Mouse (Mus musculus): Measurements from ENCODE around the gene Fads2.

Gene Fads2

DNA sequence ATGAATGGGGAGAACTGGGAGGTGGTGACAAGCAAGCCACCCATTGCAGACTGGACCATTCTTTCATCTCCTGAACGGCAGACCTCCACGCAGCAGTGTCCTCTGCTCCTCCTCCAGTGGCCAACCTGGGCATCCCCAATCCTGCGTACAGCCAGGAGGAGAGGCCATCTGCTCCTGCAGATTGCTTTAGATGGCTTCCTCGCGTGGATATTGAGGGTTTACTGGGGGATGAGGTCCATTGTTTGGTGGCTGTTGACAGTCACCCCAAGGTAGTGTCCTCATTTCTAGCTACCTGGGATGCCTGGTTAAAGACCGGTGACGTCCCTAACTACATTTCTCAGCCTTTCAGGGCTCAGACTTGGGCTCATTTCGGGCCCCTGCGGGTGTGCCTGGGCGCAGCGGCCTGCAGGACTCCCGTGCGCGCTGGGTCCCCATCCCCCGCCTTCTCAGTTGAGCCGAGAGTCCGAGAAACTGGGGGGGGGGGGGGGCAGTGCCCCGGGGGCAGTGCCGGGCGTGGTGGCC is 60.6 kb downstream of the Fads2 start:
- no peak for DNase-seq

DNA sequence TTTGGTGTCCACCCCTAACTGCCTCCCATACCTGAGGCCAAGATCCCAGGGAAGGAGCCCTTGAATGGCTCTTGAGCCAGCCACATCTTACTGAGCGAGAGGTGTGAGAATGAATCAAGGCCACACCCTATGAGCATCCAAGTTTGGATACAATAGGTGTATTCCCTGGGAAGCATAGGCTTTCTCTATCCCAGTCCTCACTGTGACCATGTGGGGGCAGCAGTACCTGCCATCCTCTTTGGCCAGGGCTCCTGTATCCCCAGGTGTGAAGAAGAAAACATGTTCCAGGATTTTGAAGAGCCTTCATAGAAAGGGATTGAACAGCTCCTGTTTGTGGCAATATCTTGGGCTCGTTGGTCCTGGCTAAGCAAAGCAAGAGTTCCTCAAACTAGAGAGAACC is 61.9 kb downstream of the Fads2 start:
- peak; percentile 22 for DNase-seq

GRCm38 (mm10) chr19:10038910-10039309 is 62.6 kb downstream of the Fads2 start:
- DNase-seq = no peak

GRCm38 (mm10) chr19:10038364-10038763 is 63.2 kb downstream of the Fads2 start:
- no peak for DNase-seq

DNA sequence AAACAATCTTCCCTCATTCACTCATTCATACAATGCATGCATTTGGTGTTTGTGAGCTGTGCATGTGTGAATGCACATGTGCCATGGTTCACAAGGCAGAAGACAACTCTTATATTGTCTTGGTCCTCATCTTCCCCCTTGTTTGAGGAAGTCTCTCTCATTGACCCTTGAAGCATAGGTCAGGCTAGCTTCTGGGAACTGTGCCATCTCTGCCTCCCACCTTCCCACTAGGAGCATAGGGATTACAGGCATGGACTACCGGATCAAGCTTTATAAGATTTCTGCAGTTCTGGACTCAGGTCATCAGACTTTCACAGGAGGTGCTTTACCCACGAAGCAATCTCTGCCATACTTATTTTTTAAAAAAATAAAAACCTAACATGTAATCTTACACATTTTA is 64.0 kb downstream of the Fads2 start:
- no peak for DNase-seq

DNA sequence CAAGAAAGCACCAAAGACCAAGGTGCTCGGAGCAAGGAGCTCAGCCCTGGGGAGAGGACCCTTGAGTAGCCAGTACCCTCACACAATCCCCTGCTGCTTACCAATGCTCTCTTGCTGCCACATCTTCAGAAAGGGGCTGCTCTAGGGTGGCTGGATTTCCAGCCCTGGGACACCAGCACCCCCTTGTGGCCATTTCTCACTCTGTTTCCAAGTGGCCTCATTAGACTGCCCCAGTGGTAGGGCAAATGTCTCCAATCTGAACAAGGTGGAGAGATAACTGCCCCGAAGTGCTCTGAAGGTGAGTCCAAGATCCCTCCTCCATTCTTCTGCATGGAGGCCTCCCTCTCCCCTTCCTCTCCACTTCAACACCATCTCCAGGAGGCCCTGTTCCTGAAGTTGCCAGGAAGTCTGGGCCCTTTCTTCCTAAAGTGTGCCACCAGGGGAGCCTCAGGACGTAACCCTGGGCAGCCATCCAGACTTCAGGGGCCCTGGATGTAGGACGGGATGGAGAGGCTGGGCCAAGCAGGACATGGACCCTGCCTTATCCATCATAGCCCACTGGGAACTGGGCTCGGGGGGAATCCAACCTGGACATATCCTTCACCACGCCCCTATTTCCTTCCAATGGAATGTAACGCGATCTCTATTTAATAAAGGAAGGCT is 66.6 kb downstream of the Fads2 start:
- peak; percentile 86 for DNase-seq

DNA sequence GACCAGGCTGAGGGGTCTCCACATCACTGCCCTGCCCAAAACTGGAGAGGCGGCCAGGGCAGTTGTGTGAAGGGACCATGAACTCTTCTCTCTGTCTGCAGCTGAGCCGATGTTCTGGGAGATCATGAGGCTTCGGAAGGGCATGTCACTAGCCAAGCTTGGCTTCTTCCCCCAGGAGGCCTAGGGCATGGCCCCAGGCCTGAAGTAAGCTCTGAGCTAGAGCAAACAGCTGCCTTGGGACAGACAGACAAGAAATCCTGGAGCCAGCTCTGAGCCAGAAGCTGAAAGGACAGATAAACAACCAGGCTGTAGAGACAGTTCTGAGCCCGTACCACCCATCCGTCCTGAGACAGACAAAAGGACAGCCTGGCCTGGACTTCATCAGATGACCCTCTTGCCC is 67.2 kb downstream of the Fads2 start:
- DNase-seq = no peak

DNA sequence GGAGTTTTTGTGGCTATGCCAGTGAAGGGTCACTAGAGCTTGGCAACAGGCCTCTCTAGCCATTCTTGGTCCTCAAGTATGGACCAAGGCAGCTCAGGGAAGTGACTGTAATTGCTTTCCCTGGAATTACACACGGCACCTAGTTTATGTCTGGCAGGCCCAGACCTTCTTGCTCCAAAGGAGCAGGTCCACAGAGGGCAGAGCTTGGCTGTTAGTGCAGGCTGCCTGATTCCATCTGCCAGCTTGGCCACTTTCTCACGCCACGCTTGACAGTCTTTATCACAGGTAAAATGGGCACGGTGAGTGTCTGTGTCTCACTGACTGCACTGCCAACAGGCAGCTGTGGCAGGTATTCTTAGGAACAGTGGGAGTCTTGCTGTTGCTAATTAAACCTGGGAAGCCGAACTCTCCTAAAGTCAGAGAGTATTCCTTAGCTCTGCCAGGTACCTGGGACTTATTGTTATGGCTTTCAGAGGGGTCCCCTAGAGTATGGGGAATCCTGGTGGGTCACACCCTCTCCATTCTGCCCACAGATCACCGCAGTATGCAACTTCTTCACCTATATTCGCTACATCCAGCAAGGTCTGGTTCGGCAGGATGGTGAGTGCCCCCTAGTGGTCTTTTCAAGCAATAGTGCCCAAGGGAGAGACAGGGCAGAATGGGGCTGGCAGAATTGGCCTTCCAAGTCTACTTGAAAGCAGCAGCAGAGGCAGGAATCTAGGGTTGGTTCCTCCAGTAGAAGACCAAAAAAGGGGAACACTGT is 68.2 kb downstream of the Fads2 start:
- peak; percentile 66 for DNase-seq

DNA sequence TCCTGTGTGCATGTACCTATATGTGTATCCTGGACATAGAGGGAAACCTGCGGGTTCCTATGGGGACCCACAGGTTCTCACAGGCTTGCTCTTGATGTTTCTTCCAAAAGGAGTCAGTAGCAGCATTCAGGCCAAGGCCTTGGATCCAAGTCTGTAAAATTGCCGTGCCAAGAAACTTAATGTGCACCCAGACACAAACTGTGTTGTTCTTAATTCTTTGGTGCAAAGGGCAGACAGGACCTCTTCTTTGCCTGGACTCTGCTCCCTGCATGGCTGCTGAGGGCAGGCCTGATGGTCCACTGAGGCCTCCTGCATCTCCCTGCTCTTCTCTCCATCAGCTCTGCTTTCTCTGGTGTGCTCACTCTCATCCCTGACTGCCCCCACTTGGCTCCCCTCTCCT is 71.8 kb downstream of the Fads2 start:
- DNase-seq = no peak

DNA sequence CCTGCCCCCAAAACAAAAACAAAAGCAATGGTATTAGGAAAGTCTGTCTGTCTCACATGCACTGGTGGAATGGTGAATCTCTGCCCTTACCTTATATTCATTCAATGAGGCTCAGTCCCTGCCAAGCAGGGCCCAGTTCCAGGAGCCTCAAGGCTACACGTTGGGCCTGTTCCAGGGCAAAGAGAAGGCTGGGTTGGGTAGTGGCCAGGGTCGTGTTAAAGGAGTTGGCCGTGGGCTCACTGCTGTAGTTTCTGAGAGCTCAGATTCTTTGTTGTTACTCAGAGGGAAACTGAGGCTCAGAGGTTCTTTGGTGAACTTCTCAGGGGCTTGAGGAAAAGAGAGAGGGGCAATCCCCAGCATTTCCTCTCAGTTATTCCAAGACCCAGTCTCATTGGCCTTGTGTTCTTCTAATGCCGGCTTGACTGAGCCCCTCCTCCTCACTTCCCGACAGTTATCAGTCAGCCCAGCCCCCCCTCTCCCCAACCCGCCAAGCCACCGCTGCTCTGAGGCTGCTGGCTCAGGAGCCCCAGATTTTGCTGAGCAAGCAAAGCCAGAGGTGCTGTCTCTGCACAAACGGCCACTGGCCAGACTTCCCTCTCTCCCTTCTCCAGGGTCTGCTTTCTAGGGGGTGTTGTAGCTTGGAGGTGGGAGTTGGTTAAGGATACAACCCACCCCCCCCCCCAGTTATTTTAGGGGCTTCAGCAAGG is 76.2 kb downstream of the Fads2 start:
- DNase-seq = no peak

GRCm38 (mm10) chr19:10023304-10023758 is 78.2 kb downstream of the Fads2 start:
- no peak for DNase-seq

DNA sequence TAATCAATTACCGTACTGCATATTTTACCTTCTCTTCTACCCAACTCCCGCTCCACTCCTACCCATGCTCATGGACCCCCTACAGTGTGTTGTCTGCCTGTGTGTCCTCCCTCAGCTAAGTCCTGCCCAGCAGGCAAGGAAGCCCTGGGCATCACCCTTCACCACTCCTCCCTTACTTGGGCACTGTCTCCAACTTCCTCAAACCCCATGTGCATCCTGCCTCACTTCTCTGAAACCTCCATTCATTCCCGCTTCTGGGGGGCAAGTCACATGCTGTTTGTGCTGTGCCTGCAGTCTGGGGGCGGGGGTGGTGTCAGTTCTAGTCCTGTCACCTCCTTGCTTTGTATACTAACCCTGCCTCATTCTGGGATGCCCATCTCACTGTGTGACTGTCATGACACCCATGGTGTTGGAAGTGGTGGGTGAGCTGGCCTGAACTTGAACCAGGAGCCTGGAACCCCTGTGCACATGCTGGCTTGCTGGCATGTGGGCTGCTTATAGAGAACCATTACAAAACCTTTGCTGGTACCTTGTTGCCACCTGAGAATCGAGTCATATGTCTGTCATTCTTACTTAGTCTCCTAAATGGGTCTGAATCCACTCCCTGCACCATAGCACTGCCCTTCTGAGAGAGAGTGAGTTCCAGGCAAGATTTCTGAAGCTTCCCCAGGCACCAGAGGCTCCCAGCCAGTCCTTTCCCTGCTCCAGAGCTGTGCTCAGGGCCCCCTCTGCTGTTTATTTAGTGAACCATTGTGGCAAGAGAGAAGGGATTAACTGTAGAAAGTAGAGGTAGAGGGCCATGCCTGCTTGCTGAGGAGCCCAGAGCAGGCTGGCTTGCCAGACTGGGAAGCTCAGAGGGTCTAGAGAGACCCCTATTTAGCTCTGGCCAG is 78.9 kb downstream of the Fads2 start:
- DNase-seq = no peak

DNA sequence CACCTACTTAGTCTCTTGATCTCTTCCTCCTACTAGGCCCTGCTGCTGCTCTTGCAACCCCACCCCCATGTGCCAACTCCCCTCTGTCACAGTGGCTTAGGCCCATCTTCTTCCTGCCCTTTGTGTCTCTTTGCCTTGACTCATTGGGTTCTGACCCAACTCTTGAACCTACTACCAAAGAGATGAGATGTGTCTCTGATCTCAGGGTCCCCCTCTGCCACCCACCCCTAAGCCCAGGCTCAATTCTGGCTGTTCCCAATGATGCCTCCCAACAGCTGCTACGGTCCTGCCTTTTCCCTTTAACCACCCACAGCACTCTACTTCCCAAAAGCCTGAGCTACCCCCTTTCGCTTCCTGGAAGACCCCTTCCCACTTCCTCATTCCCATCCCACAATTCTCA is 79.6 kb downstream of the Fads2 start:
- no peak for DNase-seq

DNA sequence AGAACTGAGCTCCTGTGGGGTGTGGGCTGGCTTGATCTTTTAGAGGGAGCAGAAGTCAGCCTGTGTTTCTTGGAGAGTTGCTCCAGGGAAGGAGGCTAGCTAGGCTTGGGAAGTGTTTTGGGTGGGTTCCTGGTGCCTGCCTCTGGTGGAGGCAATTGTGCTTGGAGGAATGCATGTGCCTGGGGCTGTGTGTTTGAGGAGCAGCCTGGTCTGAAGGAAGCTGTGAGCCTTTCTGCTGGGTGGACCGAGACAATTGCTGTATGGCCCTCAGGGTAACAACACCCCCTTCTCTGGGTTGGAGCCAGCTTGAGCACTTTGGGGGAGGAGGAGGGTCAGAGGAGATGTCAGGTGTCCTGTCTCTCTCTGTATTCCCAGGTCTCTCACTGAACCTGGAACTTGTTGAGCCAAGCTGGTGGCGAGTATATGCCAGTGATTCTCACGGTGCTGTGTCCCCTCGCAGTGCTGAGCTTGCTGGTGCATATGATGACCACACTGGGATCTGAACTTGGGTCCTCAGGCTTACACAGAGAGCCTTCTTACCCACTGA is 82.3 kb downstream of the Fads2 start:
- DNase-seq = no peak

- DNase-seq = no peak
Observed at GRCm38 (mm10) chr19:10018527-10018818, 83.1 kb downstream of the Fads2 start.

DNA sequence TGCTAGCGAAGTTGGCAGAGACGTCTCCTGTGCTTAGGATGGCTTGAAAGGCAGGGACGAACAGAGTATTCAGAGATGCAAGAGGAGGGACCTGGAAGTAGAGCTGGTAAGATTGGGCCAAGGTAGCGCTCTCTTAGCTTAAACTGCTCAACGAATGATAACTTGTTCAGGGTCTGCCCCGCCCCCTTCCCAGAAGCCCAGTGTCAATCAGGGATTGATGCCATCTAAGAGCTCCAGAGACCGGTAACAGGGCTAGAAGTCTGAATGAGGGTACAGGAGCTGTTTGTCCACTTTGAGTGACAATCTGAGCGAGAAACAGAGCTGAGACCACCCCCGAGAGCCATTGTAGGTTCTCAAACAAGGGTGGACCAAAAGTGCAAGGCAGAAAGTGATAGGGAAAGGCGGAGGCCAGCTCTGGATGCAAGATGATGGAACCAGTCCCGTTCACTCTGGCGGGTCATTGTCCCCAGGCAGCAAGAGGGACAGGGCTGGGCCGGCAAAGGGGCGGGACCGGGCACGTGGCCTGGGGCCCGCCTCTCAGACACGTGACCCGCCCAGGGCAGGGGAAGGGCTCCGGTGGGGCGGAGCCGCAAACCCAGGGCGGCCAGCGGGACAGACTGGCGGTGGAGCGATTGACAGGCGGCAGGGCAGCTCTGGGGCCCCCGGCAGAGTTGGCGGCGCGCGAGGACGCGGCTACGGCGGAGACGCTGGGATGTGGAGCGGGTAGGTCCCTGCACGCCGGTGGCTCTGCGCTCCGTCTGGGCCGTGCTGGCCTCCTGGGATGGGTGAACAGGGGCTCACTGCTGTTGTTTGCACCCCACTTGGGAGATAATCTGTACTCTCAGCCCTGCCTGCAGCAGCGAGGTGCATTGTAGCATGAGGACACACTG is 83.7 kb downstream of the Fads2 start:
- DNase-seq = peak; percentile 63

- DNase-seq = no peak
Observed at GRCm38 (mm10) chr19:10016151-10016550, 85.4 kb downstream of the Fads2 start.

DNA sequence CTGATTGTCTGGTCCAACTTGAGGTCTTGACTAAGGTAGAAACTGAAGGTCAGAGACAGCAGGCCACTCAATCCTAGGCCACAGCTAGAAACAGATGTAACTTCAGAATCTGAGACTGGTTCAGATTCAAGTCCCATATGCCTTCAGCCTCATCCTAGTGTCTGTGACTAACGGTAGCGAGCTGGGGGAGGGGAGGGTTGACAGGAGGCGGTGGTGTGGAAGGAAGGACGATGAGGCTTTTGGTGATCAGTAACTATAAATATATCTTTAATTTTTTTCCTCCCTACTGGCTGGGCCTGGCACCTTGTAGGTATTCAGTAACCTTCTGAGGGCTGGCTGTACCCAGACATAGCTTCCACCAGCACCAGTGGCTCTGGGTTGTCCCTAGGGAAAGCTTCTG is 86.1 kb downstream of the Fads2 start:
- no peak for DNase-seq

DNA sequence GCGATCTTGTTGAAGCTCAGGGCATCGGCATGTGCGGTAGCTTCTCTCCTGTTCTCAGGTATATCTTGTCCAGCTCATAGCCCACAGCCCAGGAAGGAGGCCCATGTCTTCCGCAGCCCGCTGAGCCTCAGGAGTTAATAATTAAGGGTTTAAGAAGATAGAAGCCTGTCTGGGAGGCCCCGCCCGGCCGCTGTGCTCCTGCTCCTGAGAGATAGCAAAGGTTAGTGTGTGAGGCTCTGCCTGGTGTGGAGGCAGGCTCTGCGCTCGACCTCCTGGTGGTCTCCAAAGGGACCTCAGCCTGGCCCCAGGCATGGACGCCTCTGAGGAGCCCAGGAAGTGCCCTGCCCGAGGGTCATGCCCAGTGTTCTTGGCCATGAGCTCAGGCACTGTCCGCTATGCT is 86.7 kb downstream of the Fads2 start:
- no peak for DNase-seq

DNA sequence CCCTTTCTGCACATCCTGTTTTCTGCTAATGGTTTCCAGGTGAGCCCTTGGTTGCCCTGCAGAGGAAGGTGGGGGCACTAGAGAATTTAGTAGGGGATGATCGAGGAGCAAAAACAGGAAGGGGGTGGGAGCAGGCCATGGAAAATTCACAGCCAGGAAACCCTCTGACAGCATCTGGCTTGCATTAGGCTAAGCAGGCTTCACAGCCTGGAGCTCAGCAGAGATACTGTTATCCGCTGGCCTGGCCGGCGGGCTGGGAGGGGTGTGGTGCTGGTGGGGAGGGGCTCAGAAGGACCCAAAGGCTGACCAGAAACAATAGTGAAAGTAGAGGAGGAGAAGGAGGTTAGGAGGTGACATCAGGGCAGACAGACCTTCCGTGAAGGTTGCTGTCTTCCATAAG is 87.6 kb downstream of the Fads2 start:
- DNase-seq = no peak

- DNase-seq = no peak
Observed at GRCm38 (mm10) chr19:10013348-10013747, 88.2 kb downstream of the Fads2 start.

All from thymus, postnatal 14 days (tissue).